Mouse (Mus musculus) layer of hippocampus, adult 8-10 months (tissue): ENCODE measurements at regions not wholly inside any gene's neighbourhood (a gene's known extent, or its start where the extent isn't known, plus 50 kb on each side); places are given as distances from the start of the nearest gene placed in this dataset.

Experiments
- DNase-seq, 2 experiments: peaks; one replicate each; pipeline ENCODE4 v3.0.0; 2022; ENCODE audit warnings: low spot score in 2 of 2

GRCm38 (mm10) chr11:31721908-31722307 lies 50.2 kb upstream of the Bod1 start:
- DNase-seq = no peak

DNA sequence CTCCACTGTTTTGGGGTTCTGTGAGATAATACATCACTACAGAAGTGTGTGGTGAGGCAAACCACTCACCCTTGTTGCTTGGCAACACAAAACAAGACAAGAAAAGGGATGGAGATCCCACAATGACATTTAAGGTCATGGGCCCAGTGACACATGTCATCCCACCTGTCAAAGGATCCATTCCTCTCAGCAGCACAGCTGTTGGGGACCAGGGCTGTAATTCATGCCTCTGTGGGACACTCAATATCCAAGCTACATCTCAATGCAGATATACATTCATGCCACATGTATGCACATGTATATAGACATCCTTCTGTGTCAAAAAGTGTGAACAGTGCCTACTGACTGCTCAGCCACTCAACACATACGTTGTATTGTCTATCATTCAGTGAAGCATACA lies 52.8 kb upstream of the Bod1 start:
- DNase-seq = no peak

DNA sequence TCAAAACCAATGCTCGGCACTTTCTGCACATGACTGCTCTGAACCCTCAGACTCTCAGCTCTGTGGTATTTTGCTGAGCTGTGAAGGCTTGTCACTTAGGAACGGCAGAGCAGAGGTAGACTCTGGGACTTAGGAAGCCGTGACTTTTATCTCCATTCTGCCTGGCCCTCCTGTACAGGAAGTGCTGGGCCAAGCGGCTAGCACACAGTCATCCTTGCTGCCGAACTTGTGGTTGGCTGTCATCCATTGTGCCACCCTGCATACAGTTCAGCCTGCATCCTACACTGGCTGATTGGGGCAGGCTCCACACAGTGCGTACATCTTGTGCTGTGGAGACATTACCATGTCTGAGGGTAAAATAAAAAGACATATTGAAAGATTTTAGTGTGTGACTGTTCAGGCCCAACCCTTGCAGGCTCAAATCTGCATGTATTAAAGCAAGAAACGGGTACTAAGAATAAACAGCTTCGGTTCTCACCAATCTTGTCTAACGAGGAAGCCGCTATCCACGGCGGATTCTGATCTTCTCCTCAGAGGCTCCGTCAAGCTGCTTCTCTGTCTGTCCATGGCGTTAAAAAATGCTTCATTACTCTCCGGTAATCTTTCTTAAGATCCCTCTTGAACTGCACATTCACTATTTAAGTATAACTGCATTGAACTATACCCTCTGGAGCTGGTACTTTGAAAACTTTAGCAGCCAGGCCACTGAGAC lies 54.4 kb upstream of the Bod1 start:
- no peak for DNase-seq

DNA sequence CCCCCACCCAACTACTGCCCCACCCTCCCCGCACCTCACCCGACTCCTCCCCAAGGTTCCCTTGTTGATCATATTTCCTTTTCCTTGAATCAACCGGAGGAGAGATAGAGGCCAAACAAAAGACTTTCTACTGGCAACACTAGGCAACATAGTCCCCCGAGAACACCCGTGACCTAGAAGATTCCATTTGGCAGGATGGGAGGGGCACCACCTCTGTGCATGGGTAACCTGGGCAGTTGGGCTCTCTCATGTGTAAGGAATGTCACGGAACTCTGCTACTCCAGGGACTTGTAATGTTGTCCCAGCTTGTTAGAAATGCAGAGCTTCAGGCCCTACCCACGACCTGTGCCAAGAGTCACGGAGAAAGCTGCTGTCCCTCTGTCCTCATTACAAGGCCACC lies 55.6 kb upstream of the Bod1 start:
- no peak for DNase-seq

GRCm38 (mm10) chr11:31729728-31730127 lies 58.0 kb upstream of the Bod1 start:
- DNase-seq = no peak

- no peak for DNase-seq
These were observed 58.5 kb upstream of the Bod1 start for GRCm38 (mm10) chr11:31730181-31730580.

- DNase-seq = no peak
These were observed 59.0 kb upstream of the Bod1 start for GRCm38 (mm10) chr11:31730680-31731079.

- no peak for DNase-seq
These were observed 59.8 kb upstream of the Bod1 start for GRCm38 (mm10) chr11:31731459-31731858.

- no peak for DNase-seq
These were observed 60.7 kb upstream of the Bod1 start for GRCm38 (mm10) chr11:31732342-31732741.

DNA sequence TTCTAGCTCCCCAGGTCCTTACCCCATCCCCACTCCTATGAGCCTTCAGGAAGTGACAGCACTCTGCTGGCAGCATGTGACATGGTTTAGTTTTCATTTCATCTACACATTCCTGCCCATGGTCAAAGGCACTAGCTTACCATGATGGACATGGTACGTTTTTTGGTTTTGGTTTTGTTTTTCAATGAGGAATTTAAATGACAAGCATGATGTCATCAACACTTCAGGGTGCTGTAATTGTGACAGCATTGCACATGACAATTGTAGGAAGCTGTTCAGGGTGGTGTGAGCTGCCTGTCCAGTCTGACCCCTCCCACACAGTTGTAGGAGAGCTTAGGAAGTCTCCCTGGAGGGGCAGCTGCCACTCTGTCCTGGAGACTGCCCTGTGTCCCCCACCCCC lies 61.3 kb upstream of the Bod1 start:
- no peak for DNase-seq

DNA sequence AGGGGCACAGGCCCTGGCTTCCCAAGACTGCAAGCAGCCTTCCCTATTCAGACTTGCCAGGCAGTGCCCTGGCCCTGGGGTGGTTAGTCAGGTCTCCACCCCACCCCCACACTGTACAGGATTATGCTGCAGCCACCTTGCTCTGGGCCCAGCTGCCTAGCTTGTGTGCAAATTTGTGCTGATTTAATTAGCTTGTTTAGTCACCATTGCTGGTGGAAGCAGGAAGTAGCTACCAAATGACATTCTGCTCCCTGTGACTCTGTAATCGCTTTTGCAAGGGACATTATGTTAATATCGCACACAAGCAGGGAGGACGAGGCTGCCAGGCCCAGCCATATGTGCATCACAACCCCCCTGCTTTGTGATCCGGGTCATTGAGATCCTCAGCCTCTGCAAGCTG lies 62.4 kb upstream of the Bod1 start:
- no peak for DNase-seq

- DNase-seq = no peak
These were observed 63.6 kb upstream of the Bod1 start for GRCm38 (mm10) chr11:31735257-31735656.

DNA sequence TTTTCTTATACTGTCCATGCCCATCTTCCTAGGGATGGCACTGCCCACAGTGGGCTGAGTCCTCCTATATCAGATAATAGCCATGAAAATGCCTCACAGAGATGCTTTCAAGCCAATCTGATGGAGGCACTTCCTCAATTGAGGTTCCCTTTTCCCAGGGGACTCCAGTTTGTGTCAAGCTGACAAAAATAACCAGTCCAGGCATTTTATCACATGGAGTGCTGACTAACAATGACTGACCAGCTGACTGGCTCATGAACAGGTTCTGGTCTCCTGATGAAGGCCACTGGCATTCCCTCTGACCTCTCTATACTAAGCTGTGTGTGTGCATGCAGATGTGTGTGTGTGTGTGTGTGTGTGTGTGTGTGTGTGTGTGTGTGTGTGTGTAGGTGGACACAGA lies 64.4 kb upstream of the Bod1 start:
- DNase-seq = no peak

- no peak for DNase-seq
These were observed 64.9 kb upstream of the Bod1 start for GRCm38 (mm10) chr11:31736556-31737089.

DNA sequence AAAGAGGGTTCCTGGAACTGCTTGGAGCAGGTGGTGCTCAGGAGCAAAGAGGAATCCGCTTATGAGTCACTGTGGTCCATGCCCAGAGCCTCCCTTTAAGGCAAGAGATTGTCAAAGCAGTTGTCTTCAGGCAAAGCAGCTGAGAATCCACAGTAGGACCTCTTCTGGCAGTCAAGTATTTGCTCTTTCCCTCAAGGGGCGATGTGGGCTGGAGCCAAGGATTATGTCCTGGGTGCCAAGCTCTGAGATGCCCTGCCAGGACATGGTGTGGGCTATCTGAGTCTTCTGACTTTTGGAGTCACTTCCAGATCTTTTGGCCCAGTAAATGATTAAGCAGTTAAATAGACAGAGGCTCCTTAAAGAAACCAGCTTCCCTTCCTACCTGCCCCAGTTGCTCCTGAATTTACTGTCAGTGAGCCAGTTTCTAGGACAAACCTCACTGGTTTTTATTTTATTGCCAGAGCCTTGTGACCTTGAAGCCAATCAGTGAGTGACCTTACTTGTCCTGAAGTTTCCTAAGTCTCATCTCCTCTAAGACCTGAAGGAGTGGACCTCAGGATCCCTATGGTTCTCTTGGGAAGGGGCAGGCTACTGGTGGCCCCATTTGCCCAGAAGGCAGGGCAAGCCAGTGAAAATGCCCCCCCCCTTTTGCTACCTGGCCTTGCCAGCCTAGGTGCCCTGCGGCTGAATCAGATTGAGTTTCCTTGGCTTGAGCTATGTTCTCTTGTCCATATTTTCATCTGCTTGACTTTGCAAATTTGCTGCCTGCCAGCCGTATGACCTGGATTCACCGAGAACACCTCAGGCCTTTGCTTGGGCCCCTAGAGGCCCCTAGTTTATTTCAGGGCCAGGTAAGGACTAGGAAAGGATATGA lies 66.7 kb upstream of the Bod1 start:
- no peak for DNase-seq

DNA sequence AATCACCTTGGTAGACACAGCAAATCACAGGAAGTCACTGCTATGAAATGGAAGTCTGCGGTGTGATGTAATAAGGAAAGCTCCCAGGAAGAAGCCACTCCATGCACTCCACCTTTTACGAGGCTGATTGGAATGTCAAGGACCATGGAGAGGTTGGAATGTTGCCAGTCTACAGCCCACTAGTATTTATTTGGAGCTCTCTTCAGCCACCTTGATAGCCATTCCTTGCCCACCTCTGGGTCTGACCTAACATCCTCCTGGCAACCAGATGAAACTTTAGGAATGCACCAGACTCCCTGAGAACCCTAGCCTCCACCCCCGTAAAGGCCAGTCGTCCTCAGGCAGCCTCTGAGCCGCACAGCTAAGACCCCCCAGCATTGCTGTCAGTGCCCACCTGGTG lies 68.7 kb upstream of the Bod1 start:
- no peak for DNase-seq

DNA sequence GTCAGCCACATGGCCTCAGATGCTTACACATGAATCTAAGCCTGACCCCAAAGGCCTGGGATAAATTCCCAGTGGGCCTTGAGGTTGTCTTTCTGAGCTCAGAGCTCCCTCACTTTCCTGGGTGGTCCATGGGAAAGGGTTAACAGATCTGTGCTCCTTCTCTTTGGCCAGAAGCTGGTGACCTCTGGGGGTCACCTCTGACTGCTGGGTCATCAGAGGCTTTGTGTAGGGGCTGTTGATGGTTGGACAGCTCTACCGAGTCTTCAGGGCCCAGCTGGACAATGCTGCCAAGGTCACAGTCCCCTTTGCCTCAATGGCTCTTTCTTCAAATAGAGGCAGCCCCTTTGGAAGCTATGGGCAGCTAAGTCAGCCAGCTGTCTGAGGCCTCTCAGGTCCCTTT lies 70.5 kb upstream of the Bod1 start:
- DNase-seq = no peak

DNA sequence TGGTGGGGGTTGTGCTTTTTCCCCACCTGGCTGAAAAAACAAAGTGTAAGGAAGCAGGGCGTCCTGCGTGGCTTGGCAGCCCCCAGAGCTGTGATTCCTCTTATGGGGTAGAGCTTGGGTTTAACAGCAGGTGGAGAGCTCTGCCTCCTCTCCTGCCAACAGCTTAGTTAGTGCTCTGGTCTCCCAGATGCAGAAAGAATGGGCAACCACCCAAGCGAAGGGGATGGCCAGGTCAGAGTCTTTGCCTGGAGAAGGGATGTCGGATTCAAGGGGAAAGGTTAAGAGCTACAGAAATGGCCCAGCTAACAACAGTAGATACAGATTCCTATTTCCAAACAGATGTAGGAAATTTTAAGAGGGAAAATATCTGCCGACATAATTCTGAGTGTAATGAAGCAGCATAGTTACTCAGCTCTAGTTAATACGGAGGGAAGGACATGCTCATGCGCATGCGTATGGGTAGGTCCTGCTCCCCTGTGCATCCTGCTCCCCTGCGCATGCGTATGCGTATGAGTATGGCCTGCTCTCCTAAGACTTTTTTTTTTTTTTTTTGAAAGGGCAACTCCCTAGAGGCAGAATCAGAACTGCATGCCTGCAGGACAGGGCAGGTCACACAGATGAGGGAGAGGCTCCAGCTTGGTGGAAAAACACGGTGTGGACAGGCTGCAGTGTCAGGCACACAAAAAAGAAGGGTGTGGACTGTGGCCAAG lies 72.5 kb upstream of the Bod1 start:
- no peak for DNase-seq

- no peak for DNase-seq
These were observed 73.6 kb upstream of the Bod1 start for GRCm38 (mm10) chr11:31745028-31745865.

GRCm38 (mm10) chr11:31745866-31746248 lies 74.2 kb upstream of the Bod1 start:
- DNase-seq = no peak

- DNase-seq = no peak
These were observed 74.8 kb upstream of the Bod1 start for GRCm38 (mm10) chr11:31746488-31746887.
